8 mouse cellular contexts compared by ENCODE assay signal in genomic region chr3:55461685-55462655, GRCm38 (mm10). TPM values are rescaled to one million over a fixed set of nuclear protein-coding genes. Genes with fewer than 3 reads are reported as not detected.
DNase-seq lines count a peak whose midpoint lies in the region; ATAC-seq and TF ChIP-seq lines count a peak whose summit lies in the region.
"Had no signal": no experiment of that assay in that cellular context is flagged by ENCODE, and none has a peak within 500 bp of the region (broad histone marks: within the 10 kb centered on the region; RNA-seq: fewer than 3 reads in every experiment).

No protein-coding gene starts in this region.

- H3K36me3 ChIP-seq in myocyte (ENCODE audit: control insufficient read depth, insufficient read depth): peaks cover 8% of the 10 kb centered on the region

- ATAC-seq in frontal cortex, adult (ENCODE audit: low TSS enrichment): peak; percentile 82

- H3K4me3 ChIP-seq in myocyte: no peak overlapping the region

- TF ChIP-seq POLR2A in myocyte (IDR thresholded peaks at IDR 0.05; ENCODE audit: insufficient read length, low read depth): no peak

- H3ac ChIP-seq in myocyte (ENCODE audit: control insufficient read depth, insufficient read length): no peak overlapping the region

- no peaks in the 10 kb centered on the region for H3K27me3 ChIP-seq in myocyte (ENCODE audit: control insufficient read depth, insufficient read depth, insufficient read length)

- no peaks in the 10 kb centered on the region for H3K79me2 ChIP-seq in myocyte (ENCODE audit: control insufficient read depth, insufficient read depth)

- peak; percentile 92 for DNase-seq in 3T3-L1 (ENCODE audit: low read depth, low spot score)
- peak; percentile 73 for DNase-seq in CD4-positive helper T cell, adult 2 months (ENCODE audit: low read depth, low spot score)
- peak; percentile 88 for DNase-seq in cerebellum, adult 9-10 months
- DNase-seq in layer of hippocampus, postnatal 10 days (ENCODE audit: low spot score in 2 of 2): peak; percentile 81 to 82
- DNase-seq in yolk sac, embryonic 10.5 days (ENCODE audit: low spot score): peak; percentile 1

- peak overlapping the region; percentile 72 for H3K4me2 ChIP-seq in myocyte (ENCODE audit: low read depth)

TF ChIP-seq in myocyte, 11 proteins besides CTCF, POLR2A, EP300 and RAD21:
- TF ChIP-seq MYOD1 (IDR thresholded peaks at IDR 0.05; ENCODE audit: control insufficient read depth in 1 of 3, insufficient read length in 2 of 3, low read depth in 2 of 3): no peak
- no peak for TF ChIP-seq TCF3 (IDR thresholded peaks at IDR 0.05; ENCODE audit: insufficient read length, low read depth)
- no peak for TF ChIP-seq MYOG (IDR thresholded peaks at IDR 0.05; ENCODE audit: control insufficient read depth in 1 of 3, insufficient read depth in 1 of 3, insufficient read length in 2 of 3, low read depth in 2 of 3)
- no peak for TF ChIP-seq MAX (IDR thresholded peaks at IDR 0.05; ENCODE audit: low read depth)
- no peak for TF ChIP-seq TCF12 (IDR thresholded peaks at IDR 0.05; ENCODE audit: insufficient read depth, poor library complexity, severe bottlenecking)
- no peak for TF ChIP-seq E2F4 (IDR thresholded peaks at IDR 0.05; ENCODE audit: insufficient read depth)
TF ChIP-seq in myocyte: peak in this region for 0.

RNA-seq across cellular contexts. Expression of gene Gm21954, which starts 10.0 kb away (rescaled TPM):
- total RNA-seq in layer of hippocampus, postnatal 10 days (2021): not detected
- not detected for polyA plus RNA-seq in myocyte (2012; fragmentation: generic; extraction: Trizol)
- polyA plus RNA-seq: large intestine, adult 2 months had no signal

Comparison
In these comparisons a context has a peak if more than half of its experiments do, and no peak if none do; other contexts are left out.
1. DNase-seq: peak in every context shown above with its lines; median percentile 92 in 3T3-L1; 88 in cerebellum, adult 9-10 months; 82 in layer of hippocampus, postnatal 10 days; 73 in CD4-positive helper T cell, adult 2 months; 1 in yolk sac, embryonic 10.5 days.